Comparison of ENCODE assay signal across 11 mouse cellular contexts in genomic region chr9:62381402-62381913, GRCm38 (mm10). TPM values are rescaled to one million over a fixed set of nuclear protein-coding genes. Genes with fewer than 3 reads are reported as not detected.
DNase-seq lines count a peak whose midpoint lies in the region; ATAC-seq and TF ChIP-seq lines count a peak whose summit lies in the region.
"Had no signal": no experiment of that assay in that cellular context is flagged by ENCODE, and none has a peak within 500 bp of the region (broad histone marks: within the 10 kb centered on the region; RNA-seq: fewer than 3 reads in every experiment).

No protein-coding gene starts in this region.

- no peaks in the 10 kb centered on the region for H3K27me3 ChIP-seq in embryonic facial prominence, embryonic 14.5 days (replicated peaks; ENCODE audit: control insufficient read depth, insufficient read depth, low read length)
- H3K27me3 ChIP-seq in embryonic facial prominence, embryonic 10.5 days (replicated peaks; ENCODE audit: low read depth, poor library complexity, severe bottlenecking) = no peaks in the 10 kb centered on the region
- no peaks in the 10 kb centered on the region for H3K27me3 ChIP-seq in intestine, postnatal 0 days (replicated peaks; ENCODE audit: control insufficient read depth, insufficient read depth, low read length)
- H3K27me3 ChIP-seq: neural tube, embryonic 12.5 days had no signal

- H3K9ac ChIP-seq in embryonic facial prominence, embryonic 14.5 days (ENCODE audit: low read depth, low read length) = no peak overlapping the region
- H3K9ac ChIP-seq in intestine, postnatal 0 days (ENCODE audit: low read depth, low read length) = no peak overlapping the region
- H3K9ac ChIP-seq: liver, embryonic 14.5 days; neural tube, embryonic 12.5 days had no signal

- H3K9me3 ChIP-seq in embryonic facial prominence, embryonic 14.5 days (ENCODE audit: control insufficient read depth, low read length) = no peaks in the 10 kb centered on the region
- no peaks in the 10 kb centered on the region for H3K9me3 ChIP-seq in embryonic facial prominence, embryonic 10.5 days
- no peaks in the 10 kb centered on the region for H3K9me3 ChIP-seq in intestine, postnatal 0 days (ENCODE audit: control insufficient read depth)
- H3K9me3 ChIP-seq: neural tube, embryonic 12.5 days had no signal

- no peaks in the 10 kb centered on the region for H3K4me1 ChIP-seq in embryonic facial prominence, embryonic 14.5 days (ENCODE audit: control insufficient read depth, insufficient read depth, low read length)
- H3K4me1 ChIP-seq in embryonic facial prominence, embryonic 10.5 days = peaks cover 4% of the 10 kb centered on the region; the same call in 1 of the 2 replicates
- H3K4me1 ChIP-seq in lung, adult 2 months (ENCODE audit: control insufficient read depth, insufficient read depth, low read length) = peaks cover 14% of the 10 kb centered on the region
- no peaks in the 10 kb centered on the region for H3K4me1 ChIP-seq in intestine, postnatal 0 days (replicated peaks; ENCODE audit: control insufficient read depth, insufficient read depth, low read length)
- H3K4me1 ChIP-seq: neural tube, embryonic 12.5 days had no signal

- no peak overlapping the region for H3K4me2 ChIP-seq in embryonic facial prominence, embryonic 14.5 days (ENCODE audit: low read depth, low read length)
- H3K4me2 ChIP-seq in intestine, postnatal 0 days (replicated peaks; ENCODE audit: low read depth) = no peak overlapping the region
- H3K4me2 ChIP-seq: neural tube, embryonic 12.5 days had no signal

- H3K27ac ChIP-seq in embryonic facial prominence, embryonic 14.5 days (replicated peaks; ENCODE audit: low read depth, low read length) = no peak overlapping the region
- no peak overlapping the region for H3K27ac ChIP-seq in embryonic facial prominence, embryonic 10.5 days (replicated peaks)
- H3K27ac ChIP-seq in intestine, postnatal 0 days (ENCODE audit: low read depth, low read length) = 0 out of 2 replicates have a peak overlapping the region, but pooled peaks have one; percentile 28
- H3K27ac ChIP-seq: liver, embryonic 14.5 days; neural tube, embryonic 12.5 days had no signal

- 62% methylated on average over 8 of the region's 8 CpGs for WGBS in embryonic facial prominence, embryonic 14.5 days
- WGBS in embryonic facial prominence, embryonic 10.5 days = 70% methylated on average over 8 of the region's 8 CpGs
- 28% methylated on average over 8 of the region's 8 CpGs for WGBS in lung, adult 2 months
- 44% methylated on average over 8 of the region's 8 CpGs for WGBS in intestine, postnatal 0 days

- peaks cover 34% of the 10 kb centered on the region for H3K36me3 ChIP-seq in embryonic facial prominence, embryonic 14.5 days (ENCODE audit: control insufficient read depth, insufficient read depth, low read length)
- peaks cover 46% of the 10 kb centered on the region for H3K36me3 ChIP-seq in embryonic facial prominence, embryonic 10.5 days (replicated peaks)
- H3K36me3 ChIP-seq in intestine, postnatal 0 days (ENCODE audit: control insufficient read depth, insufficient read depth) = peaks cover 17% of the 10 kb centered on the region

- TF ChIP-seq POLR2A in lung, adult 2 months (IDR thresholded peaks at IDR 0.05; ENCODE audit: borderline replicate concordance, extremely low read depth, low read depth, low read length) = no peak

- ATAC-seq in embryonic facial prominence, embryonic 14.5 days (ENCODE audit: low read depth) = 0 out of 2 replicates have a peak, but pooled peaks have one; percentile 3
- peak; percentile 60; the same call in 1 of the 2 replicates for ATAC-seq in intestine, postnatal 0 days

- DNase-seq in embryonic facial prominence, embryonic 14.5 days (ENCODE audit: low spot score) = peak; percentile 27
- no peak for DNase-seq in embryonic facial prominence, embryonic 10.5 days (ENCODE audit: low spot score)
- DNase-seq in lung, adult 2 months = peak; percentile 23
- DNase-seq in lung, adult 18-20 months = no peak
- DNase-seq in cerebellum, postnatal 14 days = no peak
- no peak for DNase-seq in testis, postnatal 14 days (ENCODE audit: low spot score)
- no peak for DNase-seq in adrenal gland, postnatal 36 days
- DNase-seq: gastrocnemius, postnatal 25 days had no signal

- TF ChIP-seq CTCF in lung, adult 2 months (IDR thresholded peaks at IDR 0.05; ENCODE audit: insufficient read depth, low read length) = no peak
- no peak for TF ChIP-seq CTCF in intestine, postnatal 0 days (IDR thresholded peaks at IDR 0.05; ENCODE audit: low read depth)

- no peak overlapping the region for H3K4me3 ChIP-seq in embryonic facial prominence, embryonic 14.5 days (ENCODE audit: low read depth, low read length)
- H3K4me3 ChIP-seq in embryonic facial prominence, embryonic 10.5 days = no peak overlapping the region
- no peak overlapping the region for H3K4me3 ChIP-seq in lung, adult 2 months (replicated peaks; ENCODE audit: extremely low read depth, low read depth, low read length)
- no peak overlapping the region for H3K4me3 ChIP-seq in intestine, postnatal 0 days (ENCODE audit: low read depth, low read length)
- H3K4me3 ChIP-seq: neural tube, embryonic 12.5 days had no signal

RNA-seq across cellular contexts. Expression of gene Anp32a, which starts 40.4 kb away (rescaled TPM):
- polyA plus RNA-seq in embryonic facial prominence, embryonic 14.5 days (2014; fragmentation: Nextera tagmentation; extraction: Ambion mirVana) = 107 and 112 TPM in 2 replicates
- 208 and 232 TPM in 2 replicates for polyA plus RNA-seq in embryonic facial prominence, embryonic 10.5 days (2016; fragmentation: Nextera tagmentation; extraction: Ambion mirVana)
- polyA plus RNA-seq in lung, adult 2 months (2012; rRNA removed) = 28.9 and 58.2 TPM in 2 replicates
- 53.6 and 57.4 TPM in 2 replicates for polyA plus RNA-seq in intestine, postnatal 0 days (2015; fragmentation: Nextera tagmentation; extraction: Ambion mirVana)
- total RNA-seq in adrenal gland, postnatal 36 days (2021) = 100 to 1,000 TPM; 297 to 341 TPM

Comparison
In these comparisons a context has a peak if more than half of its experiments do, and no peak if none do; other contexts are left out.
1. DNase-seq: peak in embryonic facial prominence, embryonic 14.5 days (single experiment) and lung, adult 2 months (single experiment); none in embryonic facial prominence, embryonic 10.5 days (single experiment), lung, adult 18-20 months (0 of 2), cerebellum, postnatal 14 days (0 of 2), testis, postnatal 14 days (single experiment) and adrenal gland, postnatal 36 days (0 of 2).